Mouse (Mus musculus) G1E (cell line): ENCODE data around the gene Ncbp2.

ENCODE experiments used
- CTCF ChIP-seq: IDR thresholded peaks from 2 replicates; pipeline ENCODE4 v1.5.1; 2012; ENCODE audit warnings: low read depth, low read length, inconsistent platforms, mixed read lengths
- TAL1 ChIP-seq: conservative IDR thresholded peaks from 2 replicates; pipeline ENCODE4 v1.6.1; 2012; ENCODE audit warnings: low read depth, low read length, inconsistent platforms, mixed read lengths

DNA sequence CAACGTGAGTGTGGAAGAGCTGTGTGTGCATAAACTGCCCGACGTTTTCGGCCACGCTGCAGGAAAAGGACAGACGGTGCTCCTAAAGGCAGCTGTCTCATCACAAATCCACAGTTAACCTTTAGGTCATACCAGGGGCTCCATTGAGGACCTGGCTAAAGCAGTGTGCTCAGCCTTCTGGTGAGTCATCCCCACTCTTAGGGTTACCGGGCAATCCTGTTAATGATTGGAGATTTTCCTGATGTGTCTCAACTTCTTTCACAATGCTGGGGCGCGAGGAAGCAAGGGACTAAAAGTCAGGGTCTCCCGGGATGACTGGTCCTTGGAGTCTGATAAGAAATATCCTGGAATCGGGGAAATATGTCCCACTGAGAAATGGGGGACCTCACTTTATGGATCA, 30.5 kb upstream of the Ncbp2 start:
- TF ChIP-seq CTCF = no peak
- no peak for TF ChIP-seq TAL1
